Mouse (Mus musculus) limb, embryonic 14.5 days (tissue): ENCODE results near the gene Clec4g. TPM values are rescaled to one million over a fixed set of nuclear protein-coding genes. Genes with fewer than 3 reads are reported as not detected.

Experiments used
- ATAC-seq: fragments of 200-750 bp; cut with Nextera tagmentation; 2 replicates; pipeline ENCODE4 v1.8.0; 2017; ENCODE audit warnings: low read depth, moderate number of reproducible peaks, moderate TSS enrichment; ENCODE audit not compliant: low FRiP score
- DNase-seq: peaks from one replicate; pipeline ENCODE4 v3.0.0-alpha.2; 2015; ENCODE audit warnings: low spot score
- H3K27ac ChIP-seq: fragments of 300-500 bp; sonication (generic); replicated peaks from 2 replicates; pipeline ENCODE4 v1.5.1; 2014; ENCODE audit warnings: low read depth, mild to moderate bottlenecking, low read length, moderate library complexity, mixed read lengths
- H3K27me3 ChIP-seq: fragments of 300-500 bp; sonication (generic); 2 replicates; pipeline ENCODE4 v1.6.1; 2014; ENCODE audit warnings: low read length, mixed read lengths; ENCODE audit not compliant: control insufficient read depth, insufficient read depth
- H3K36me3 ChIP-seq: fragments of 300-500 bp; sonication (generic); 2 replicates; pipeline ENCODE4 v1.6.1; 2014; ENCODE audit warnings: mild to moderate bottlenecking, low read length, moderate library complexity, mixed read lengths; ENCODE audit not compliant: control insufficient read depth, insufficient read depth
- H3K4me1 ChIP-seq: fragments of 300-500 bp; sonication (generic); 2 replicates; pipeline ENCODE4 v1.6.1; 2014; ENCODE audit warnings: antibody characterized with exemption, low read length, mixed read lengths; ENCODE audit not compliant: control insufficient read depth, insufficient read depth
- H3K4me2 ChIP-seq: fragments of 300-500 bp; sonication (generic); replicated peaks from 2 replicates; pipeline ENCODE4 v1.6.1; 2014; ENCODE audit warnings: low read depth, mild to moderate bottlenecking, low read length, moderate library complexity; ENCODE audit not compliant: severe bottlenecking
- H3K4me3 ChIP-seq: fragments of 300-500 bp; sonication (generic); replicated peaks from 2 replicates; pipeline ENCODE4 v1.5.1; 2014; ENCODE audit warnings: low read length
- H3K9ac ChIP-seq: fragments of 300-500 bp; sonication (generic); 2 replicates; pipeline ENCODE4 v1.6.1; 2014; ENCODE audit warnings: mild to moderate bottlenecking, low read depth, low read length, moderate library complexity; ENCODE audit not compliant: severe bottlenecking
- H3K9me3 ChIP-seq: fragments of 300-500 bp; sonication (generic); 2 replicates; pipeline ENCODE4 v1.6.1; 2016; ENCODE audit warnings: low read length; ENCODE audit not compliant: control insufficient read depth
- POLR2A ChIP-seq: fragments of 200-500 bp; IDR thresholded peaks from 2 replicates; pipeline ENCODE4 v1.8.0; 2012; ENCODE audit warnings: inconsistent platforms, mild to moderate bottlenecking, moderate library complexity, borderline replicate concordance; ENCODE audit not compliant: insufficient read depth, insufficient read length; ENCODE audit errors: extremely low read depth
- WGBS: fragments of 180-500 bp; shearing (Covaris S2); extraction: QIAGEN DNeasy Blood & Tissue Kit; methylation state at CpG from one replicate; pipeline ENCODE4 v1.1.7; 2014; 5-methylcytosine and 5-hydroxymethylcytosine counted together
- polyA plus RNA-seq, 2 experiments: library from polyadenylated mRNA; depleted of rRNA in 1 of 2; stranded (reverse) in 1 of 2; unstranded in 1 of 2; fragments of >200 nt; fragmentation: Nextera tagmentation in 1 of 2; extraction: Ambion mirVana in 1 of 2; gene quantifications; 2 replicates each; pipeline versions ENCODE4 v1.2.1 to v1.2.3; 2012 to 2014

Gene Clec4g
- polyA plus RNA-seq, 2 experiments: 0.25 TPM; not detected in 1

GRCm38 (mm10) chr8:3687537-3687936, 32.9 kb downstream of the Clec4g start:
- no peak overlapping the region for H3K9ac ChIP-seq
- H3K27me3 ChIP-seq: no peaks in the 10 kb centered on the region
- DNase-seq (no peak), ATAC-seq (no peak)
- H3K4me2 ChIP-seq: no peak overlapping the region
- TF ChIP-seq POLR2A: no peak
- no peaks in the 10 kb centered on the region for H3K4me1 ChIP-seq
- H3K9me3 ChIP-seq: no peaks in the 10 kb centered on the region
- peaks cover 4% of the 10 kb centered on the region; the same call in 1 of the 2 replicates for H3K36me3 ChIP-seq
- WGBS: 83% methylated on average over 6 of the region's 6 CpGs
- H3K27ac ChIP-seq: no peak overlapping the region
- no peak overlapping the region for H3K4me3 ChIP-seq

GRCm38 (mm10) chr8:3685422-3685821, 35.0 kb downstream of the Clec4g start:
- no peak overlapping the region for H3K4me3 ChIP-seq
- no peaks in the 10 kb centered on the region for H3K27me3 ChIP-seq
- no peaks in the 10 kb centered on the region for H3K9me3 ChIP-seq
- H3K9ac ChIP-seq: no peak overlapping the region
- no peaks in the 10 kb centered on the region for H3K4me1 ChIP-seq
- H3K27ac ChIP-seq: no peak overlapping the region
- ATAC-seq: no peak
- H3K4me2 ChIP-seq: no peak overlapping the region
- H3K36me3 ChIP-seq: peaks cover 18% of the 10 kb centered on the region
- DNase-seq: no peak
- 73% methylated on average over 5 of the region's 5 CpGs for WGBS
- TF ChIP-seq POLR2A: no peak

GRCm38 (mm10) chr8:3684530-3684929, 35.9 kb downstream of the Clec4g start:
- Histone ChIP-seq H3K4me1 (no peaks in the 10 kb centered on the region), H3K27ac (no peak overlapping the region), H3K4me2 (no peak overlapping the region), H3K4me3 (no peak overlapping the region), H3K9me3 (no peaks in the 10 kb centered on the region), H3K9ac (no peak overlapping the region), H3K36me3 (peaks cover 27% of the 10 kb centered on the region), H3K27me3 (no peaks in the 10 kb centered on the region)
- ATAC-seq (no peak), DNase-seq (no peak)
- no peak for TF ChIP-seq POLR2A

- Histone ChIP-seq H3K4me2 (no peak overlapping the region), H3K27me3 (no peaks in the 10 kb centered on the region), H3K4me1 (no peaks in the 10 kb centered on the region), H3K9ac (no peak overlapping the region), H3K9me3 (no peaks in the 10 kb centered on the region), H3K36me3 (peaks cover 36% of the 10 kb centered on the region), H3K4me3 (no peak overlapping the region), H3K27ac (no peak overlapping the region)
- no peak for DNase-seq
- ATAC-seq: no peak
- WGBS: 84% methylated on average over 6 of the region's 6 CpGs
- TF ChIP-seq POLR2A: no peak
These were observed 36.9 kb downstream of the Clec4g start for GRCm38 (mm10) chr8:3683408-3684176.

GRCm38 (mm10) chr8:3682435-3682834, 38.0 kb downstream of the Clec4g start:
- peaks cover 3% of the 10 kb centered on the region for H3K4me1 ChIP-seq

More at GRCm38 (mm10) chr8:3682435-3682834, 38.0 kb downstream of the Clec4g start:
- 92% methylated on average over 5 of the region's 5 CpGs for WGBS
- Histone ChIP-seq H3K27ac (no peak overlapping the region), H3K9me3 (no peaks in the 10 kb centered on the region), H3K36me3 (peaks cover 36% of the 10 kb centered on the region), H3K4me2 (no peak overlapping the region), H3K4me3 (no peak overlapping the region), H3K27me3 (no peaks in the 10 kb centered on the region), H3K9ac (no peak overlapping the region)
- TF ChIP-seq POLR2A: no peak
- no peak for ATAC-seq
- DNase-seq: no peak
